Mouse (Mus musculus): Measurements from ENCODE around the gene Selenop.

DNA sequence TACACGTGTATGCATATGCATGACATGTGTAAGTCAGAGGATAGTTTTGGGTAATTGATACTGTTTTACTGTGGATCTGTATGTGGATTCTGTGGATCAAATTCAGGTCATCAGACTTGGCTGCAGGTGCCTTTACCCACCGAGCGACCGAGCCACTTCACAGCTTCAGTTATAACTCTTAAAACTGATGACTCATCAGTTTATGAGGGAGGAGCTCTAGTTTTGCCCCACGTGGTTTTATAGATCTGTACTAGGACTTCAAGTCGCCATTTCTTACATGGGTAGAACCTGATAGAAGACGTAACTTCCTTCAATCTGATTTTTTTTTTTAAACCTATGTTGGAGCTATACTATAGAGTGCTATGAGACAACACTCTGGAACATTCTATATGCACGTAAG lies 29.3 kb downstream of the Selenop start:
- TF ChIP-seq POLR2A (IDR thresholded peaks at IDR 0.05; ENCODE audit: borderline replicate concordance, insufficient read depth, low read length) (no peak), CTCF (IDR thresholded peaks at IDR 0.05; ENCODE audit: borderline replicate concordance, insufficient read depth, low read depth, low read length) (no peak)
